Mouse (Mus musculus) MEL (cell line): Measurements from ENCODE around the gene Jmjd8.

Source experiments
- CHD1 ChIP-seq: IDR thresholded peaks from 2 replicates; pipeline ENCODE4 v1.6.1; 2012; ENCODE audit warnings: low read depth, mild to moderate bottlenecking, inconsistent platforms, low read length, improper control_type of control experiment
- EP300 ChIP-seq, 2 experiments: IDR thresholded peaks; 2 replicates each; pipeline ENCODE4 v1.6.1; 2011; ENCODE audit warnings: improper control_type of control experiment in 2 of 2, low read length in 2 of 2, low read depth in 1 of 2, mild to moderate bottlenecking in 1 of 2
- MAX ChIP-seq: IDR thresholded peaks from 2 replicates; pipeline ENCODE4 v1.6.1; 2011; ENCODE audit warnings: low read length, improper control_type of control experiment
- POLR2A ChIP-seq, 2 experiments: IDR thresholded peaks; 2 replicates each; pipeline ENCODE4 v1.6.1; 2011 to 2012; ENCODE audit warnings: low read length in 2 of 2, mild to moderate bottlenecking in 2 of 2, control low read depth in 1 of 2, improper control_type of control experiment in 1 of 2, low read depth in 1 of 2, moderate library complexity in 1 of 2; ENCODE audit not compliant: control insufficient read depth in 1 of 2, insufficient read depth in 1 of 2, poor library complexity in 1 of 2
- POLR2AphosphoS5 ChIP-seq: IDR thresholded peaks from 2 replicates; pipeline ENCODE4 v1.6.1; 2012; ENCODE audit warnings: low read depth, borderline replicate concordance, mild to moderate bottlenecking, inconsistent platforms, low read length, moderate library complexity, mixed read lengths
- RCOR1 ChIP-seq: IDR thresholded peaks from 2 replicates; pipeline ENCODE4 v1.6.1; 2012; ENCODE audit warnings: low read depth, mild to moderate bottlenecking, inconsistent platforms, low read length, improper control_type of control experiment
- TAL1 ChIP-seq: IDR thresholded peaks from 2 replicates; pipeline ENCODE4 v1.6.1; 2012; ENCODE audit warnings: mild to moderate bottlenecking, inconsistent platforms, low read length, moderate library complexity, mixed read lengths
- TBP ChIP-seq: IDR thresholded peaks from 2 replicates; pipeline ENCODE4 v1.8.0; 2011; ENCODE audit warnings: low read depth, low read length, improper control_type of control experiment
- TCF12 ChIP-seq: IDR thresholded peaks from 2 replicates; pipeline ENCODE4 v1.6.1; 2014; ENCODE audit warnings: low read depth, mild to moderate bottlenecking, inconsistent platforms, low read length, improper control_type of control experiment, moderate library complexity

DNA sequence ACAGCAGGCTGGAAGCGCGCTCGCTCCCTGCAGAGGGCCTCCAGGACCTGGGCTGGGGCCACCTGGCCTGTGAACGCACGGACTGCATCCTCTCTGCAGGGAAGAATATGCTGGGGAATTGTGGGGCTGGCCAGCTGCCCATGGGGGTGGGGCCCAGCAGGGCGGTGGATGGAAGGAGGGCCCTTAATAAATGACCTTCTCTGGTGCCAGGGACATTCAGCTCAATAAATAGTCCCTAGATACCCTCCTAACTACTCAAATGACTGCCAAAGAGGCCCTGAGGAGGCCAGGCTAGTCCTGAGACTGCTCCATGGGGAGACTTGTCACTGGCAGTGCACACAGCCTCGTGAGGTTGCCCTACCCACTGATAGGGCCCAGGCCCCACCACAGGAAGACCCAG is 45.6 kb upstream of the Jmjd8 start:
- no peak for TF ChIP-seq TBP
- no peak for TF ChIP-seq POLR2AphosphoS5
- no peak for TF ChIP-seq TCF12
- TF ChIP-seq TAL1, result no peak
- TF ChIP-seq RCOR1, result no peak
- no peak for TF ChIP-seq CHD1
- TF ChIP-seq POLR2A (IDR thresholded peaks at IDR 0.05; ENCODE audit: control insufficient read depth in 1 of 2, insufficient read depth in 1 of 2, low read depth in 1 of 2, low read length in 2 of 2, poor library complexity in 1 of 2), result no peak
- TF ChIP-seq EP300 (IDR thresholded peaks at IDR 0.05; ENCODE audit: low read depth in 1 of 2, low read length in 2 of 2), result no peak
- TF ChIP-seq MAX, result no peak
